Mouse (Mus musculus) kidney, embryonic 14.5 days (tissue): ENCODE results near the gene Prtn3. TPM values are rescaled to one million over a fixed set of nuclear protein-coding genes. Genes with fewer than 3 reads are reported as not detected.

Experiments used
- ATAC-seq: fragments of 200-750 bp; cut with Nextera tagmentation; 2 replicates; pipeline ENCODE4 v1.8.0; 2017; ENCODE audit warnings: moderate number of reproducible peaks, mild to moderate bottlenecking, moderate TSS enrichment, moderate library complexity; ENCODE audit not compliant: low FRiP score, low TSS enrichment
- H3K27ac ChIP-seq: fragments of 300-500 bp; sonication (generic); 2 replicates; pipeline ENCODE4 v1.5.1; 2014; ENCODE audit warnings: low read depth, mild to moderate bottlenecking, low read length, moderate library complexity, mixed read lengths
- H3K27me3 ChIP-seq: fragments of 300-500 bp; sonication (generic); 2 replicates; pipeline ENCODE4 v1.6.1; 2014; ENCODE audit warnings: mild to moderate bottlenecking, low read length; ENCODE audit not compliant: control insufficient read depth, insufficient read depth
- H3K36me3 ChIP-seq: fragments of 300-500 bp; sonication (generic); 2 replicates; pipeline ENCODE4 v1.6.1; 2014; ENCODE audit warnings: low read length, mixed read lengths; ENCODE audit not compliant: control insufficient read depth, insufficient read depth
- H3K4me1 ChIP-seq: fragments of 300-500 bp; sonication (generic); 2 replicates; pipeline ENCODE4 v1.6.1; 2014; ENCODE audit warnings: low read length, mixed read lengths; ENCODE audit not compliant: control insufficient read depth, insufficient read depth
- H3K4me2 ChIP-seq: fragments of 300-500 bp; sonication (generic); replicated peaks from 2 replicates; pipeline ENCODE4 v1.6.1; 2014; ENCODE audit warnings: low read depth, mild to moderate bottlenecking, low read length
- H3K4me3 ChIP-seq: fragments of 300-500 bp; sonication (generic); 2 replicates; pipeline ENCODE4 v1.5.1; 2014; ENCODE audit warnings: mild to moderate bottlenecking, low read length
- H3K9ac ChIP-seq: fragments of 300-500 bp; sonication (generic); 2 replicates; pipeline ENCODE4 v1.6.1; 2014; ENCODE audit warnings: low read depth, mild to moderate bottlenecking, low read length, moderate library complexity
- H3K9me3 ChIP-seq: fragments of 300-500 bp; sonication (generic); 2 replicates; pipeline ENCODE4 v1.6.1; 2016; ENCODE audit warnings: low read length; ENCODE audit not compliant: control insufficient read depth
- WGBS: fragments of 180-500 bp; shearing (Covaris S2); extraction: QIAGEN DNeasy Blood & Tissue Kit; methylation state at CpG from one replicate; pipeline ENCODE4 v1.1.7; 2014; 5-methylcytosine and 5-hydroxymethylcytosine counted together
- polyA plus RNA-seq: library from polyadenylated mRNA; unstranded; fragments of >200 nt; fragmentation: Nextera tagmentation; extraction: Ambion mirVana; gene quantifications from 2 replicates; pipeline ENCODE4 v1.2.1, GENCODE M21; 2014

The Prtn3 gene
- 9.6 and 11.1 TPM in 2 replicates for polyA plus RNA-seq

DNA sequence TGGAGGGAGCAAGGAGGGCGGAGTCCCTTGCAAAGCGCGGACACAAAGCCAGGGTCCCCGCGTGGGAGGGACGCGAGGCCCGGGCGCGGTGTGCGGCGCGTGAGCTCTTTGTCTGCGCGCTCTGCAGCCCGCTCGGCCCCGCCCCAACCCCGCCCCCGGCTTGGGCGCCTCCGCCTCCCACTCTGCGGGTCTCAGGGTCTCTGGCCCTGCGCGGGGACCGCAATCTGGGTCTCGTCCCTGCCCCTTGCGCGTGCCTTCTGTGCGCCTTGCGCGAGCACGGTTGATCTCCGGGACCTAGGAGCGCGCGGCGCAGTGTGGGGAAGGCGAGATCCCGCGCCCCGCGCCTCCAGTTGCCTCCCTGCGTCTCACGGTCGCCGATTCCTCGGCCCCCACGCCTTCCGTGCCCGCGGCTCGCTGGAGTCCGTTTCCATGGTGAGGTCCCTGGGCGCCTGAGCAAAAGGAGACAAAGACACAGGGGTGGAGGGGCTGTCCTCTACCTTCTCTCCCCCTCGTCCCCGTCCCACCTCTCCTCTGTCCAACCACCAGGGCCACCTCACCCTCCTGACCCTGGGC is at the start of gene Prtn3, which contains the start of gene Plppr3:
TSS of gene Prtn3 (plus strand) at position 187 of the 573 bp plus-strand sequence.
TSS of gene Plppr3 (minus strand) at position 345 of the 573 bp plus-strand sequence.
- peak within 1 kb of the TSS; percentile 82 for H3K9ac ChIP-seq
- peak within 1 kb of the TSS; percentile 79 for H3K4me2 ChIP-seq
- peak within 1 kb of the TSS; percentile 66 for H3K27ac ChIP-seq
- H3K4me1 ChIP-seq, result peaks cover 15% of the 10 kb centered on the region
- under 1% methylated on average over 42 of the region's 57 CpGs for WGBS
- no peaks in the 10 kb centered on the region for H3K9me3 ChIP-seq
- H3K27me3 ChIP-seq, result no peaks in the 10 kb centered on the region
- H3K36me3 ChIP-seq, result peaks cover 18% of the 10 kb centered on the region; the same call in 1 of the 2 replicates
- peak within 1 kb of the TSS; percentile 70 for H3K4me3 ChIP-seq
- ATAC-seq, result peak; percentile 88

DNA sequence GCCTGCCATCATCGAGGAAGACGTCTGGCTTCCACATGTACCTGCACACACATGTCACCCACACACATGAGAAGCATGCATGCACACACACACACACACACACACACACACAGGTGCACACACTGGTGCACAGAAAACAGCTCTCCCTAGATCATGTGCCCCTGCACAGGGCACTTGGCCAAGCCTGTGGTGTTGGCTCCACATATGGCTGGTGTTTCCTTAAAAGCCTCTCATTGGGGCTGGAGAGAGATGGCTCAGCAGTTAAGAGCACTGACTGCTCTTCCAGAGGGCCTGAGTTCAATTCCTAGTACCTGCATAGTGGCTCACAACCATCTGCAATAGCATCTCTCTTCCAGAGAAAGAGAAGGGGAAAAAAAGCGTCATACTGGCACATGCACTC is 42.7 kb upstream of the Prtn3 start:
- Histone ChIP-seq H3K4me3 (no peak overlapping the region), H3K4me2 (no peak overlapping the region), H3K9me3 (no peaks in the 10 kb centered on the region), H3K36me3 (no peaks in the 10 kb centered on the region), H3K9ac (no peak overlapping the region), H3K27me3 (no peaks in the 10 kb centered on the region), H3K27ac (no peak overlapping the region), H3K4me1 (no peaks in the 10 kb centered on the region)
- 91% methylated on average over 3 of the region's 3 CpGs for WGBS
- no peak for ATAC-seq

DNA sequence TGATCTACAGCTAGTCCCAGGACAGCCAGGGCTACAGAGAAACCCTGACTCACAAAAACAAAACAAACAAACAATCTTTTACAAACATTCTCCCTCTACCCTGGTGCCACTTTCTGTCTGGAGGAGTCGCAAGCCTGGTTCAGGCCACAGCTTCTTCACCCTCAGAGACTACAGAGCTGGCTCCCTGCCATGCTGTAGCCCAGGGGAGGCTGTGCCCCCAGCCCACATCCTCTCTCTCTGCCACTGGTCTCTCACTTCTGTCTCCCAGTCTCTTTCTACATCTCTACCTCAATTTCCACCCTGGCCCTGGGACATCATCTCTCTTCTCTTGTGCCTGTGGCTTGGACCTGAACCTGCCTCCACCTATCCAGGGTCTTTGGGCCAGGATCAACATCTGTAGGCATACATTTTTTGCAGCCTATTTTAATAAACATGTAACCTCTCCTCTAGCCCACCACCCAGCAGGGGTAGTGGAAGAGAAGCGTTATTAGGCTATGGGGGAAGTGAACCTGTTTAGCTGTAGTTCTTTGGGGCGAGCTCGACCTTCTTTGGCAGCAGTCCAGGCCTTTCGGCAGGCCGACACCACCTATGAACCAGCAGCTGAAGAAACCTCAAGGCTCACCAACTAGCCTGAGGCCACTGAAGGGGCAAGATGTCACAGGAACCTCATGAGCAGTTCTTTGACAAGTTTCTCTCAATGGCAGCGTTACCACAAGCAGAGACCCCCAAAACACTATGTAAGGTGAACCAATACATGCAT is 42.1 kb upstream of the Prtn3 start:
- no peak for ATAC-seq

DNA sequence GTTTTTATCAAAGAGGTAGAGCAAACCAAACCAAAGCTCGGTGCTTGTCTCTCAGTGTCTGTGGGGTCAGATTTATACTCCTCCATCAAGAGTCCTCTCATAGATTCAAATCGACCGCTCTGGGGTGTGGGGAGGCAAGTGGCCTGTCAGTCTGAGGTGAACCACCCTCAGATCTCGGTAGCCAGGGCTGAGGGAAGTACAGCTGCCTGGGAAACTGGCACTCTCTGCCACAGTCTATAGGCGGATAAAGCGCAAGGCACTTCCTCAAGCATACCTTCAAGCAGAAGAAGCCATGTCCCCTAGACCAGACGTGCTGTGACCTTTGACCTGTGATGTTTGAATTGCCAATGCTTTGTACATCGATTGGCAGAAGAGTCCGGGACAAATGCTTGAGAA is 41.5 kb upstream of the Prtn3 start:
- no peak for ATAC-seq
- H3K27me3 ChIP-seq, result no peaks in the 10 kb centered on the region
- H3K4me3 ChIP-seq, result no peak overlapping the region
- H3K4me2 ChIP-seq, result no peak overlapping the region
- no peak overlapping the region for H3K9ac ChIP-seq
- H3K36me3 ChIP-seq, result no peaks in the 10 kb centered on the region
- no peak overlapping the region for H3K27ac ChIP-seq
- no peaks in the 10 kb centered on the region for H3K9me3 ChIP-seq
- 72% methylated on average over 9 of the region's 9 CpGs for WGBS
- no peaks in the 10 kb centered on the region for H3K4me1 ChIP-seq

More for the DNA sequence above, 42.1 kb upstream of the Prtn3 start:
- H3K4me2 ChIP-seq, result no peak overlapping the region
- no peak overlapping the region for H3K9ac ChIP-seq
- no peak overlapping the region for H3K27ac ChIP-seq
- H3K9me3 ChIP-seq, result no peaks in the 10 kb centered on the region
- no peak overlapping the region for H3K4me3 ChIP-seq
- H3K36me3 ChIP-seq, result no peaks in the 10 kb centered on the region
- H3K27me3 ChIP-seq, result no peaks in the 10 kb centered on the region
- 70% methylated on average over 7 of the region's 7 CpGs for WGBS
- H3K4me1 ChIP-seq, result no peaks in the 10 kb centered on the region

DNA sequence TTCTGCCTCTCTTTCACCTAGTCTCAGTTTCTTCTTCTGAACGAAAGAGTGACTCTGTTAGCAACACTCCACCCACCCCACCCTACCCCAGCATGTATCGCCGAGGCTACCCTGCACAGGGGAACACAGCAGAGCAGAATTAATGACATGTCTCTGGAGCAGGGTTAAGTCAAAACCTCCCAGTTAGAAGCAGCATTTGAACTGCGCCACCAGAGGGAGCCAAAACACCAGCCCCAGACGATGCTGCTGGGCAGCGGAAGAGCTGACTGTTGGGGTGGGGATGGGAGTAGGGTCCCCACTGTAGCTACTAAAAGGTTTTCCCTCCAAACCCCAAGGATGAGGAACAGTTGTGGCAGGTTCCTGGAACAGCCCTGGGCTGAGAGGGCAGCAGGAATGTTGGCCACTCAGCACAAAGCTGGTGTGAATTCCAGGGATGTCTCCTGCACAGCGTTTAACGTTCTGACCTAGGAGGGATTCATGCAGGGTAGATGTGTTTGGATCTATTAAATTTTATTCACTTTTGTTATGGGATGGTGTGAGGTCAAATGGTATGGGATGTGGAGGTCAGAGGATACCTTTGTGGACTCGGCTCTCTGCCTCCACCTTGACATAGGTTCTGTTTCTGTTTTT is 39.4 kb upstream of the Prtn3 start:
- H3K4me1 ChIP-seq, result no peaks in the 10 kb centered on the region
- no peaks in the 10 kb centered on the region for H3K27me3 ChIP-seq
- no peak overlapping the region for H3K4me3 ChIP-seq
- H3K9me3 ChIP-seq, result no peaks in the 10 kb centered on the region
- WGBS, result 21% methylated on average over 9 of the region's 9 CpGs
- H3K36me3 ChIP-seq, result no peaks in the 10 kb centered on the region
- no peak overlapping the region for H3K9ac ChIP-seq
- peak; percentile 70 for ATAC-seq
- H3K4me2 ChIP-seq, result no peak overlapping the region
- no peak overlapping the region for H3K27ac ChIP-seq

DNA sequence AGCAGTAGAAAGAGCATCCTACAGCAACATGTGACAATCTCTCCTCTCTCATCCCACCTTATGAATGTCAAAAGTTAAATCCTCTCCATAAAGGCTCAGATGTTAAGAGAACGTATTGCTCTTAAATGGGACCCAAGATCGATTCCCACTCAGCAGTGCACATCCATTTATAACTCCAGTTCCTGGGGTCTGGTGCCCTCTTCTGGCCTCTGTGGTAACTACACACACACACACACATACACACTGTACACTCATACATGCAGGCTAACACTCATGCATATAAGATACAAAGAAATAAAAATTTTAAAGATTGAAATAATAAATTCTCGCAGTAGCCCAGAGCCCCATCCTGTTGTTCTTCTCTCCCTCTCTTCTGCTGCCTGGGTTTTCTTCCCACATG is 37.4 kb upstream of the Prtn3 start:
- Histone ChIP-seq H3K4me1 (peaks cover 6% of the 10 kb centered on the region; the same call in 1 of the 2 replicates), H3K9me3 (no peaks in the 10 kb centered on the region), H3K9ac (no peak overlapping the region), H3K36me3 (no peaks in the 10 kb centered on the region), H3K4me3 (no peak overlapping the region), H3K27me3 (no peaks in the 10 kb centered on the region), H3K27ac (no peak overlapping the region), H3K4me2 (no peak overlapping the region)
- 98% methylated on average over 3 of the region's 3 CpGs for WGBS
- no peak for ATAC-seq

DNA sequence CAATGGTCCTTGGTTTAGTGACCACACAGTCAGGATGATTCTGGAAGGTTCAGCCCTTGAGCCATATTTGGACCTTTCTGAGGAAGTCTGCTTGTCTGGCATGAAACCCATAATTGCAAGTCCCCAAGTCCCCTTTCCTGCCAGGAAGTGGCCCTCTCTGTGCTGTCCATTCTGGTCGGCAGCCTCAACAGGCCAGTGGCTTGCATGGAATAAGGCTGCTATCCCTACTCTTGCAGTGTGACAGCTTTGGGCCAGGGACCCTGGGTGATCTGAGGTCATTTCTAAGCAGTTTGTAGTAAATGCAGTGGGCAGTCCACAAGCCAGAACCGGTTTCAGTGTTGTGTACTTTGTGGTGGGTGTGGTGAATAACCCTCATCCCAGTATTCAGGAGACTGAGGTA is 36.1 kb upstream of the Prtn3 start:
- H3K9me3 ChIP-seq, result no peaks in the 10 kb centered on the region
- H3K4me2 ChIP-seq, result no peak overlapping the region
- no peak overlapping the region for H3K4me3 ChIP-seq
- no peaks in the 10 kb centered on the region for H3K27me3 ChIP-seq
- WGBS, result 60% methylated on average over 2 of the region's 2 CpGs
- H3K27ac ChIP-seq, result no peak overlapping the region
- no peaks in the 10 kb centered on the region for H3K36me3 ChIP-seq
- no peak for ATAC-seq
- peaks cover 7% of the 10 kb centered on the region; the same call in 1 of the 2 replicates for H3K4me1 ChIP-seq
- H3K9ac ChIP-seq, result no peak overlapping the region

DNA sequence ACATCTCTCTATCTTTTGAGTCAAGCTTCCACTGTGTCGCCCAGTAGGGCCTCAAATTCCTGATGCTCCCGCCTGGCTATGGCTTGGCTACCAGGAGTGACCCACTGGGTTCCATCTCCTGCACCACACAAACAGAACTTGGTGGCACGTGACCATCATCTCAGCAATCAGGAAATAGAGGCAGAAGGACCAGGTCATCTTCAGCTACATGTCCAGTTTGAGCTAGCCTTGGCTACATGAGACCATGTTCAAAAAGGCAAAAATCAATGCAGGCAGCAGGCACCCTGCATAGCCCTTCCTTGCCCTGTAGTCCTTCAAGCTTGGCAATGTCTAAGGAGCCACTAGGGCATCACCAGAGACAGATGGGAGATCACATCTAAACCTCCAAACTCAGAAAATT is 34.2 kb upstream of the Prtn3 start:
- peak overlapping the region; percentile 57; the same call in 1 of the 2 replicates for H3K4me2 ChIP-seq
- H3K9me3 ChIP-seq, result no peaks in the 10 kb centered on the region
- no peaks in the 10 kb centered on the region for H3K36me3 ChIP-seq
- peak overlapping the region; percentile 89 for H3K27ac ChIP-seq
- 0 out of 2 replicates have a peak overlapping the region, but pooled peaks have one; percentile 57 for H3K9ac ChIP-seq
- H3K4me3 ChIP-seq, result peak overlapping the region; percentile 32
- 86% methylated on average over 3 of the region's 3 CpGs for WGBS
- H3K27me3 ChIP-seq, result no peaks in the 10 kb centered on the region
- no peak for ATAC-seq
- H3K4me1 ChIP-seq, result peaks cover 21% of the 10 kb centered on the region
